Mouse (Mus musculus): ENCODE results near the gene Kansl1l.

GRCm38 (mm10) chr1:66792838-66793466 lies 24.4 kb downstream of the Kansl1l start:
- TF ChIP-seq CTCF (IDR thresholded peaks at IDR 0.05; ENCODE audit: insufficient read depth, low read depth, low read length) (no peak), POLR2A (IDR thresholded peaks at IDR 0.05; ENCODE audit: insufficient read depth, low read depth, low read length) (no peak)

Data from olfactory bulb, adult 2 months (tissue).